Comparison of ENCODE assay signal across 15 mouse cellular contexts in the genomic region with DNA sequence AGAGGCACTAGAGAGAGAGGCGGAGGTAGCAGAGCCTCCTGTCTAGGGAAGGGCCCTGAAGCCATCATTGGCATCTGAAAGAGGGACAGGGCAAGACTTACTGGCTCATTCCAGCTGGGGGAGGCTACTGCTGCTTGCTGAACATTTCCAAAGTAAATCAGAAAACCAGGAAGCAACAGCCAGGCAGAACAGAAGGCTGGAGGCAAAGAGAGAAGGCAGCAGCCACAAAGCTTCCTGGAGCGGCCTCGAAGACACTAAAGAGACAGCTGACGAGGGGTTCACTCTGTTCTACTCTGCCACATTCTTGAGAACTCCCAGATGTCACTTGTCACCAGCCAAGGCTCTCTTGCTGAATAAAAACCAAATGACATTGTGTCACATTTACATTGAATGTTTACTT. TPM values are rescaled to one million over a fixed set of nuclear protein-coding genes. Genes with fewer than 3 reads are reported as not detected.
DNase-seq lines count a peak whose midpoint lies in the region; ATAC-seq lines count a peak whose summit lies in the region.
"Had no signal": no experiment of that assay in that cellular context is flagged by ENCODE, and none has a peak within 500 bp of the region (broad histone marks: within the 10 kb centered on the region; RNA-seq: fewer than 3 reads in every experiment).

No protein-coding gene starts in this region.

- peak overlapping the region; percentile 67 for H3K27ac ChIP-seq in heart, embryonic 13.5 days (replicated peaks)

- H3K27me3 ChIP-seq in heart, embryonic 13.5 days (replicated peaks): no peaks in the 10 kb centered on the region

- H3K36me3 ChIP-seq in heart, embryonic 13.5 days: peaks cover 55% of the 10 kb centered on the region

- peak overlapping the region; percentile 47; the same call in 1 of the 2 replicates for H3K9ac ChIP-seq in heart, embryonic 13.5 days

- H3K9me3 ChIP-seq in heart, embryonic 13.5 days: no peaks in the 10 kb centered on the region; the same call in 1 of the 2 replicates

- H3K4me2 ChIP-seq in heart, embryonic 13.5 days: no peak overlapping the region

- no peak for DNase-seq in heart, adult 9 months (ENCODE audit: low spot score in 2 of 2)
- peak; percentile 50 for DNase-seq in kidney, postnatal 10 days
- no peak for DNase-seq in kidney, adult 9 months
- peak; percentile 46 for DNase-seq in brain, adult 2 months (ENCODE audit: low read depth, low spot score)
- DNase-seq in layer of hippocampus, adult 18-20 months (ENCODE audit: low spot score in 2 of 2): peak; percentile 61 to 83
- DNase-seq: adrenal gland, postnatal 25 days; gastrocnemius, postnatal 36 days; midbrain, embryonic 14.5 days; thymus, adult 2 months had no signal

- H3K4me3 ChIP-seq in heart, embryonic 13.5 days: no peak overlapping the region

- 49% methylated on average over 4 of the region's 4 CpGs for WGBS in heart, embryonic 13.5 days

- peaks cover 20% of the 10 kb centered on the region for H3K4me1 ChIP-seq in heart, embryonic 13.5 days

- no peak for ATAC-seq in heart, embryonic 13.5 days (ENCODE audit: extremely low read depth, insufficient number of reproducible peaks, low FRiP score, low TSS enrichment)
- ATAC-seq in granulocyte monocyte progenitor cell, adult 5-6 weeks (replicated peaks; ENCODE audit: poor library complexity, severe bottlenecking): no peak
- ATAC-seq: intestine, embryonic 16.5 days had no signal

RNA-seq across cellular contexts. Expression of gene Gm49361, which starts 21.4 kb away (rescaled TPM):
- polyA plus RNA-seq in heart, embryonic 13.5 days (2015; fragmentation: Nextera tagmentation; extraction: Ambion mirVana): not detected in 2 replicates
- 1 to 10 TPM in 1 of 2 experiments, under 1 TPM in 1; 0.30 to 2.5 TPM for total RNA-seq in layer of hippocampus, adult 18-20 months (2021)
- not detected in 2 replicates for total RNA-seq in granulocyte monocyte progenitor cell, adult 5-6 weeks (2014; fragmentation: Nextera tagmentation)
- total RNA-seq in granulocyte monocyte progenitor cell, adult 5-6 weeks (2017): not detected in 2 replicates
- total RNA-seq: adrenal gland, postnatal 25 days; liver, adult 2 months had no signal
- polyA plus RNA-seq: hindbrain, embryonic 11.5 days; intestine, embryonic 16.5 days; liver, adult 2 months; midbrain, embryonic 14.5 days; neural tube, embryonic 11.5 days; thymus, adult 2 months had no signal

RNA-seq across cellular contexts. Expression of gene Lats2, which starts 33.7 kb away (rescaled TPM):
- 21.2 and 21.7 TPM in 2 replicates for polyA plus RNA-seq in heart, embryonic 13.5 days (2015; fragmentation: Nextera tagmentation; extraction: Ambion mirVana)
- 10 to 100 TPM; 52.7 to 54.4 TPM for total RNA-seq in layer of hippocampus, adult 18-20 months (2021)
- total RNA-seq in granulocyte monocyte progenitor cell, adult 5-6 weeks (2014; fragmentation: Nextera tagmentation): 14.3 and 22.9 TPM in 2 replicates
- total RNA-seq in granulocyte monocyte progenitor cell, adult 5-6 weeks (2017): 10.3 TPM in 2 replicates

RNA-seq across cellular contexts. Expression of gene Xpo4, which starts 59.2 kb away (rescaled TPM):
- 12.0 TPM in 2 replicates for polyA plus RNA-seq in heart, embryonic 13.5 days (2015; fragmentation: Nextera tagmentation; extraction: Ambion mirVana)
- 10 to 100 TPM; 12.2 to 13.1 TPM for total RNA-seq in layer of hippocampus, adult 18-20 months (2021)
- 23.6 and 30.4 TPM in 2 replicates for total RNA-seq in granulocyte monocyte progenitor cell, adult 5-6 weeks (2014; fragmentation: Nextera tagmentation)
- 39.3 and 41.7 TPM in 2 replicates for total RNA-seq in granulocyte monocyte progenitor cell, adult 5-6 weeks (2017)

Comparison
In these comparisons a context has a peak if more than half of its experiments do, and no peak if none do; other contexts are left out.
1. DNase-seq: peak in kidney, postnatal 10 days (single experiment), brain, adult 2 months (single experiment) and layer of hippocampus, adult 18-20 months (2 of 2); none in heart, adult 9 months (0 of 2) and kidney, adult 9 months (single experiment).